Mouse (Mus musculus) telencephalon, adult 2 months (tissue): ENCODE results near the gene Cnga1.
A peak's percentile ranks its signal among the peaks of the same experiment; 100 is the strongest.
"Not testable (repeated sequence)": the region's sequence is repeated elsewhere in the genome, so short reads cannot be mapped to it uniquely, and the experiment has no call there.

Experiments
- DNase-seq: peaks from one replicate; pipeline ENCODE4 v3.0.0-alpha.2; 2011; ENCODE audit warnings: low read depth, low spot score

Gene Cnga1

GRCm38 (mm10) chr5:72640072-72640471, 4.0 kb downstream of the Cnga1 start:
- no peak for DNase-seq

- no peak for DNase-seq
Measured at GRCm38 (mm10) chr5:72636576-72636975, 7.5 kb downstream of the Cnga1 start.

GRCm38 (mm10) chr5:72636122-72636521, 8.0 kb downstream of the Cnga1 start:
- no peak for DNase-seq

GRCm38 (mm10) chr5:72634791-72635271, 9.2 kb downstream of the Cnga1 start:
- DNase-seq, result no peak

GRCm38 (mm10) chr5:72630026-72630425, 14.0 kb downstream of the Cnga1 start:
- no peak for DNase-seq

- DNase-seq, result no peak
Measured at GRCm38 (mm10) chr5:72621022-72621421, 23.1 kb downstream of the Cnga1 start.

- no peak for DNase-seq
Measured at GRCm38 (mm10) chr5:72617413-72617812, 26.7 kb downstream of the Cnga1 start.

GRCm38 (mm10) chr5:72603138-72603537, 40.9 kb downstream of the Cnga1 start:
- no peak for DNase-seq

GRCm38 (mm10) chr5:72601006-72601405, 43.1 kb downstream of the Cnga1 start:
- peak; percentile 2 for DNase-seq

GRCm38 (mm10) chr5:72587192-72587681, 56.8 kb downstream of the Cnga1 start, which contains the start of gene Gm5868:
TSS of gene Gm5868 (minus strand) at chr5:72587551.
- DNase-seq, result no peak

- not testable (repeated sequence) for DNase-seq
Measured at GRCm38 (mm10) chr5:72586667-72587191, 57.3 kb downstream of the Cnga1 start.

- DNase-seq, result not testable (repeated sequence)
Measured at GRCm38 (mm10) chr5:72586122-72586521, 58.0 kb downstream of the Cnga1 start.

GRCm38 (mm10) chr5:72580970-72581332, 63.1 kb downstream of the Cnga1 start, which contains the start of gene Zar1:
TSS of gene Zar1 (minus strand) at chr5:72581254.
- DNase-seq, result not testable (repeated sequence)

- not testable (repeated sequence) for DNase-seq
Measured at GRCm38 (mm10) chr5:72580088-72580969, 63.7 kb downstream of the Cnga1 start.

GRCm38 (mm10) chr5:72579599-72579998, 64.5 kb downstream of the Cnga1 start:
- not testable (repeated sequence) for DNase-seq

- no peak for DNase-seq
Measured at GRCm38 (mm10) chr5:72565621-72566020, 78.5 kb downstream of the Cnga1 start.

GRCm38 (mm10) chr5:72563183-72563582, 80.9 kb downstream of the Cnga1 start:
- not testable (repeated sequence) for DNase-seq

GRCm38 (mm10) chr5:72560976-72561628, 83.0 kb downstream of the Cnga1 start:
- no peak for DNase-seq

- peak; percentile 98 for DNase-seq
Measured at GRCm38 (mm10) chr5:72559544-72560049, 84.5 kb downstream of the Cnga1 start, which contains the start of gene Nfxl1. TSS of gene Nfxl1 (minus strand) at chr5:72559684.

- DNase-seq, result no peak
Measured at GRCm38 (mm10) chr5:72558716-72559526, 85.2 kb downstream of the Cnga1 start.

- no peak for DNase-seq
Measured at GRCm38 (mm10) chr5:72556245-72556644, 87.8 kb downstream of the Cnga1 start.
